Mouse (Mus musculus) thymus, adult 2 months (tissue): Measurements from ENCODE around the gene Adh5. TPM values are rescaled to one million over a fixed set of nuclear protein-coding genes. Genes with fewer than 3 reads are reported as not detected.
"Not testable (repeated sequence)": the region's sequence is repeated elsewhere in the genome, so short reads cannot be mapped to it uniquely, and the experiment has no call there.

Experiments
- DNase-seq: peaks from one replicate; pipeline ENCODE4 v3.0.0; 2021
- H3K27ac ChIP-seq: fragments of 200-500 bp; 2 replicates; pipeline ENCODE4 v1.5.1; 2012; ENCODE audit warnings: low read length, control low read depth; ENCODE audit not compliant: control insufficient read depth, insufficient read depth
- H3K27me3 ChIP-seq: fragments of 200-500 bp; 2 replicates; pipeline ENCODE4 v1.6.1; 2012; ENCODE audit warnings: mild to moderate bottlenecking, low read length, moderate library complexity, mixed read lengths; ENCODE audit not compliant: control insufficient read depth, insufficient read depth
- H3K36me3 ChIP-seq: fragments of 200-500 bp; 2 replicates; pipeline ENCODE4 v1.6.1; 2012; ENCODE audit warnings: mild to moderate bottlenecking, low read length, moderate library complexity; ENCODE audit not compliant: control insufficient read depth, insufficient read depth
- H3K4me1 ChIP-seq: fragments of 200-500 bp; replicated peaks from 2 replicates; pipeline ENCODE4 v1.6.1; 2012; ENCODE audit warnings: low read length; ENCODE audit not compliant: control insufficient read depth, insufficient read depth
- H3K4me3 ChIP-seq: fragments of 200-500 bp; 2 replicates; pipeline ENCODE4 v1.5.1; 2012; ENCODE audit warnings: mild to moderate bottlenecking, low read length, control low read depth, moderate library complexity; ENCODE audit not compliant: control insufficient read depth, insufficient read depth
- CTCF ChIP-seq: fragments of 200-500 bp; IDR thresholded peaks from 2 replicates; pipeline ENCODE4 v1.5.1; 2012; ENCODE audit warnings: mild to moderate bottlenecking, control low read depth, low read length, moderate library complexity, borderline replicate concordance; ENCODE audit not compliant: control insufficient read depth, poor library complexity, insufficient read depth; ENCODE audit errors: extremely low read depth
- POLR2A ChIP-seq: fragments of 200-500 bp; IDR thresholded peaks from 2 replicates; pipeline ENCODE4 v1.6.1; 2012; ENCODE audit warnings: mild to moderate bottlenecking, low read length, control low read depth, moderate library complexity; ENCODE audit not compliant: control insufficient read depth, poor library complexity, insufficient read depth; ENCODE audit errors: extremely low read depth
- WGBS: fragments of 180-500 bp; shearing (Covaris S2); methylation state at CpG from one replicate; pipeline ENCODE4 v1.1.7; 2018; 5-methylcytosine and 5-hydroxymethylcytosine counted together
- polyA plus RNA-seq: library from polyadenylated mRNA; depleted of rRNA; stranded (reverse); fragments of >200 nt; gene quantifications from 2 replicates; pipeline ENCODE4 v1.2.3, GENCODE M21; 2012

The Adh5 gene
- polyA plus RNA-seq, 1 experiment = 37.5 TPM

- no peak overlapping the region for H3K27ac ChIP-seq
- 95% methylated on average over 6 of the region's 6 CpGs for WGBS
- H3K36me3 ChIP-seq = peaks cover 79% of the 10 kb centered on the region
Measured at GRCm38 (mm10) chr3:138463807-138464206, 20.9 kb downstream of the Adh5 start.

GRCm38 (mm10) chr3:138464573-138465147, 21.8 kb downstream of the Adh5 start:
- no peak for TF ChIP-seq POLR2A
- no peak for TF ChIP-seq CTCF
- Histone ChIP-seq H3K27ac (no peak overlapping the region), H3K4me1 (no peaks in the 10 kb centered on the region), H3K27me3 (no peaks in the 10 kb centered on the region), H3K4me3 (no peak overlapping the region), H3K36me3 (peaks cover 73% of the 10 kb centered on the region)
- no peak for DNase-seq
- 81% methylated on average over 16 of the region's 16 CpGs for WGBS

More at GRCm38 (mm10) chr3:138463807-138464206, 20.9 kb downstream of the Adh5 start:
- Histone ChIP-seq H3K4me3 (no peak overlapping the region), H3K27me3 (no peaks in the 10 kb centered on the region), H3K4me1 (no peaks in the 10 kb centered on the region)
- no peak for TF ChIP-seq POLR2A
- TF ChIP-seq CTCF = no peak
- DNase-seq = no peak

DNA sequence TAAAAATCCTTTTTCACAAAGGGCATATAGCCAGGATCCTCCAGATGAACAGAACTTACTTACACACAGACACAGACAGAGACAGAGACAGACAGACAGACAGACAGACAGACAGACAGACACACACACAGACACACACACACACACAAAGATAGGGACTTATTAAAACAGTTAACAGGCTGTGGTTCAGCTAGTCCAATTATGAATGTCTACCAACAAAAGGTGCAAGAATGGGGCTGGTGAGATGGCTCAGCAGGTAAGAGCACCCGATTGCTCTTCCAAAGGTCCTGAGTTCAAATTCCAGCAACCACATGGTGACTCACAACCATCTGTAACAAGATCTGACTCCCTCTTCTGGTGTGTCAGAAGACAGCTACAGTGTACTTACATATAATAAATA, 23.8 kb downstream of the Adh5 start:
- H3K27ac ChIP-seq, H3K4me1 ChIP-seq, H3K27me3 ChIP-seq, H3K4me3 ChIP-seq, DNase-seq: not testable (repeated sequence)
- H3K36me3 ChIP-seq = peaks cover 70% of the 10 kb centered on the region
- 100% methylated on average over 1 of the region's 1 CpGs for WGBS

DNA sequence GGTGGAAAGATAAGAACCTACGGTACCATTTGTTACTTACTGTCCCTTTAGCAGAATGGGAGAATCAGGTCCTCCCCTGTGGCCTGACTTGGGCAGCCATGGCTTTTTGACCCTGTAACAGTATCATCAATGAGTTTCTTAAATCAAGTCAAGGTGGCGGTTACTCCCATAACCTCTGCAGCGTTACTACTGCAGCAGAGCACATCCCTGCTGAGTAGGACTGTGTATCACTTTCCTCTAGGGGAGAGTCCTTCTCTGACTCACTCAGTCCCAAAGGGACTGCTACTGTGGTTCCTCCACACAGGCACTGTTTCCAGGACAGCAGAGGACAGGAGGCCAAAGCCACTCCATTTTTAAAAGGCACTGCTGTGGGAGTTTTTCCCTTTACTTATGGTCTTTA, 28.2 kb downstream of the Adh5 start:
- TF ChIP-seq CTCF (no peak), POLR2A (no peak)
- WGBS = 99% methylated on average over 3 of the region's 3 CpGs
- H3K4me3 ChIP-seq = no peak overlapping the region
- peaks cover 50% of the 10 kb centered on the region for H3K36me3 ChIP-seq
- no peaks in the 10 kb centered on the region for H3K4me1 ChIP-seq
- no peaks in the 10 kb centered on the region for H3K27me3 ChIP-seq
- no peak for DNase-seq
- no peak overlapping the region for H3K27ac ChIP-seq

DNA sequence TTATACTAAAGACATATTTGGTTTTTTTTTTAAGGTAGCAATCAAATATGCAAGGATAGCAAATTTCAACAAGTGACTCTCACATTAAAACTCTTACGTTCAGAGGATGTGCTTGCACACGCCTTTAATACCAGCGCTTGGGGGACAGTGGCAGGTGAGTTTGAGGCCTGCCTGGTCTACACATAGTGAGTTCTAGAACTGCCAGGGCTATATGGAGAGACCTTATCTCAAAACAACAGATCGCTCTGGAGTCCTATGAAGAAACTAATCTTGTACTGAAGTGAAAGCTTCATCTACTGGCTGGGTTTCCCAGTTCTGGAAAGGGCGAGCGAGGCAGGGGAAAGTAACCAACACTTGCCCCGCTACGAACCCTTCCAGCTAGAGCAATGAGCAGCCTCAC, 36.6 kb downstream of the Adh5 start:
- peaks cover 23% of the 10 kb centered on the region for H3K36me3 ChIP-seq
- no peak overlapping the region for H3K4me3 ChIP-seq
- 97% methylated on average over 8 of the region's 8 CpGs for WGBS
- TF ChIP-seq POLR2A = no peak
- H3K27me3 ChIP-seq = no peaks in the 10 kb centered on the region
- H3K27ac ChIP-seq = no peak overlapping the region
- H3K4me1 ChIP-seq = no peaks in the 10 kb centered on the region
- no peak for DNase-seq

- WGBS = 90% methylated on average over 14 of the region's 14 CpGs
- peaks cover 23% of the 10 kb centered on the region for H3K36me3 ChIP-seq
- no peaks in the 10 kb centered on the region for H3K27me3 ChIP-seq
- no peak overlapping the region for H3K27ac ChIP-seq
- no peak overlapping the region for H3K4me3 ChIP-seq
- TF ChIP-seq POLR2A = no peak
- no peak for TF ChIP-seq CTCF
- H3K4me1 ChIP-seq = no peaks in the 10 kb centered on the region
- no peak for DNase-seq
Measured at GRCm38 (mm10) chr3:138481526-138482284, 38.8 kb downstream of the Adh5 start.

DNA sequence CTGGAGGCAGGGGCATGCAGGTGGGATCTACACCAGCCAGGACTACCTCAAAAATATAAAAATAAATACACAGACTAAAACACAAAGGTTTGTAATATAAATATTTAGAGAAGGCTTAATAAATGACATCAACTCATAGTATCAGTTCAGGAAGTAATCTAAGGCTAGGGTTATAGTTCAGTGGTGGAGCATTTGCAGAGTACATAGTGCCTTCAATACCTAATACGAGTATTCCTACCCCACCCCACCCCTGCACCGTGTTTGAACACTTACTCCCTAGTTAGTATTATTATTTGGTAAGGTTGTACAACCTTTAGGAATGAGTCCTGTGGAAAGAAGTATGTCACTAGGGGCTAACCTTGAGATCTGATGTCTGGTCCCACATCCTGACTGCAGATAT, 40.3 kb downstream of the Adh5 start:
- WGBS = 89% methylated on average over 2 of the region's 2 CpGs
- Histone ChIP-seq H3K4me1 (no peaks in the 10 kb centered on the region), H3K27ac (no peak overlapping the region), H3K36me3 (peaks cover 23% of the 10 kb centered on the region), H3K4me3 (no peak overlapping the region), H3K27me3 (no peaks in the 10 kb centered on the region)
- DNase-seq = no peak
- TF ChIP-seq POLR2A (no peak), CTCF (no peak)
